Mouse (Mus musculus): Measurements from ENCODE around the gene Atxn10. TPM values are rescaled to one million over a fixed set of nuclear protein-coding genes. Genes with fewer than 3 reads are reported as not detected.

Gene Atxn10
- polyA plus RNA-seq, 1 experiment from 2014 or later = 457 TPM

DNA sequence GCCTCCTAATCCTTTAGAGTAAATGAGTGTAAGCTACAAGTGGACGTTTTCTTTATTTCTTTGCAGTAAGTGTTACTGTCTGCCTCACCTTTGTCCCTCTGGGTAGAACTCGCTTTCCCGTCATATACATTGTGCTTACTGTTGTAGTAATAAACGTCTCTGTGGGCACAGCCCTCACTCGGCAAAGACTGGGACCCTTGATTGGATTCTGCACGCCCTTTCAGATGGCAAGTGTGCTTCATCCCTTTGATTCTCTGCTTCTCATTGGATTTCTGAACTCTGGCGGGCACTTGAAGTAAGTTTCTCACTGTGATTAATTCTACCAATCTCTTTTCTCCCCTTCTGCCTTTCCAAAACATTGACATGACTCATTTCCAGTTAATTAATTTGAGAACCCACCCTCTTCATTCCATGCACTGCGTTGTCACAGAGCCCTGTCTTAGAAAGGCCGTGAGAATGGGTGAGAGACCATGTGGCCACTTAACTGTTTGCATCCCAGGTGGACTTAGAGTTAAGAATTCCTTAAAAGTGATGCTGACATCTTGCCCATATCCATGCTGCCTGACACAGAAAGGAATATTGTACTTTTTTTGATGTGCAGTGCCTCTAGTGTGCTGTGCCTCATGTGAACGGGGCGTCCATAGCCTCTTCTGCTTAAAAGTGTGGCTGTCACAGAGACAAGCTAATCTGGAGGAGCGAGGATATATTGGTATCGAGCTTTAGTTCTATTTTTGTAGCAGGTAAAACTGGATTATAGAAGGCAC, 127.2 kb downstream of the Atxn10 start:
- DNase-seq (ENCODE audit: low spot score) (peak; percentile 36), ATAC-seq (ENCODE audit: low FRiP score) (no peak)
- Histone ChIP-seq H3K4me3 (ENCODE audit: low read depth, low read length) (no peak overlapping the region), H3K4me2 (replicated peaks; ENCODE audit: low read depth, low read length) (peak overlapping the region; percentile 1; the same call in 1 of the 2 replicates), H3K27ac (ENCODE audit: low read depth, low read length) (peak overlapping the region; percentile 87), H3K9ac (ENCODE audit: low read depth, low read length) (no peak overlapping the region), H3K27me3 (ENCODE audit: control insufficient read depth, insufficient read depth, low read length) (no peaks in the 10 kb centered on the region), H3K36me3 (ENCODE audit: control insufficient read depth, insufficient read depth, low read length) (no peaks in the 10 kb centered on the region), H3K4me1 (replicated peaks; ENCODE audit: control insufficient read depth, insufficient read depth, low read length) (peaks cover 26% of the 10 kb centered on the region), H3K9me3 (ENCODE audit: control insufficient read depth, low read length) (no peaks in the 10 kb centered on the region)
- 42% methylated on average over 13 of the region's 13 CpGs for whole genome bisulfite sequencing

DNA sequence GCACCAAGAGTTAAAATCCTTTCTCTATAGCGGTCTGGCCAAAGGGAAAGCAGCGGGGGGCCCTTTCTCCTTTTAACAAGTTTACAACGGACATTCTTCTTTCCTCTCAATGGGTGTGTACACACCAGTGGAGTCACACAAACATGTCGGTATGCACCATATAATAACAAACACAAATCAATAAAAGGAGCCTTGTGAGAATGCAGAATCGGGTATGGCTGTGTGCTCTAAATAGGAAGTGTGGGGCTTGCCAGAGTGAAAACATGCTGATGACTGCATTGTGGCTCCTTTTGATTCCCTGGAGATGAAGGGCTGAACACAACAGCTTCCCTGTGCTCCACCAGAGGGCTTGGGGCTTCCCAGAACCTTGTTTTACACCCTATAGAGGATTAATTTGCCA, 128.1 kb downstream of the Atxn10 start:
- H3K4me3 ChIP-seq (ENCODE audit: low read depth, low read length) = no peak overlapping the region
- peak; percentile 79 for DNase-seq (ENCODE audit: low spot score)
- no peak overlapping the region for H3K9ac ChIP-seq (ENCODE audit: low read depth, low read length)
- no peaks in the 10 kb centered on the region for H3K27me3 ChIP-seq (ENCODE audit: control insufficient read depth, insufficient read depth, low read length)
- no peaks in the 10 kb centered on the region for H3K36me3 ChIP-seq (ENCODE audit: control insufficient read depth, insufficient read depth, low read length)
- peak overlapping the region; percentile 70 for H3K27ac ChIP-seq (ENCODE audit: low read depth, low read length)
- H3K4me1 ChIP-seq (replicated peaks; ENCODE audit: control insufficient read depth, insufficient read depth, low read length) = peaks cover 22% of the 10 kb centered on the region
- WGBS = 7% methylated on average over 5 of the region's 5 CpGs
- H3K4me2 ChIP-seq (replicated peaks; ENCODE audit: low read depth, low read length) = no peak overlapping the region
- ATAC-seq (ENCODE audit: low FRiP score) = peak; percentile 51
- no peaks in the 10 kb centered on the region for H3K9me3 ChIP-seq (ENCODE audit: control insufficient read depth, low read length)

DNA sequence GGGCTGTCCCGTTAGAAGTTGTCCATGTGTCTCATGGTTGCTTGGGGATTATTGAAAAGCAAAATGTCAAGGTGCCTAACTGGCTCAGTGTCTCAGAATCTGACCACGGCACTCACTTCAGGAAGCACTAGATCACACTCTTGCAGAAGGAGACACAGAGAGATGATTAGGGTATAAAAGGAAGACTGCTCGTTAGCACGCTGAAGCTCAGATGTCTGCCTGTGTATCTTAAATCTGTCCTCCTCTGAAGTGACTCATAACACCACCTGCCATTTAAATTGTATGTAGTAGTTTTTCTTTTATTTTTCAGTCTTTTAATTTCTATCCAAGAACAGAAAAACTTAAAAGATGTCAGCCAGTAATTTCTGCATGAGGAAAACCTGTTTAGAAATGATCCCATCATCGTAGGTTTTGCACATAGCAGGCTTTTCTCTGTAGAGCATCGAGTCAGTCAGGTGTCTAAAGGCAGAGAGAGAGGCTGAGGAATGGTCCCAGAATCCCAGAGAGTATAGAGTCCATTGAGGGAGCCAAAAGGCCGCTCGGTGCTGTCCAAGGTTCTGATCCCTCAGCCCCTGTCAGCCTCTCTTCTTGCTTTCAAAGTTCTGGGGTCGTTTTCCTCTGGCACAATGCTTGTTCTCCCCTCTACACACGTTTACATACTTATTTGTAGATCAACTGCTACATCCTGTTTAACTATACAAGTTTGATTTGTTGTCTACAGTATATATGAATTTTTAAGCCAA, 128.9 kb downstream of the Atxn10 start:
- ATAC-seq (ENCODE audit: low FRiP score) (no peak), DNase-seq (ENCODE audit: low spot score) (peak; percentile 54)
- no peak overlapping the region for H3K4me3 ChIP-seq (ENCODE audit: low read depth, low read length)
- H3K27me3 ChIP-seq (ENCODE audit: control insufficient read depth, insufficient read depth, low read length) = no peaks in the 10 kb centered on the region
- no peak overlapping the region for H3K9ac ChIP-seq (ENCODE audit: low read depth, low read length)
- H3K4me2 ChIP-seq (replicated peaks; ENCODE audit: low read depth, low read length) = no peak overlapping the region
- H3K4me1 ChIP-seq (replicated peaks; ENCODE audit: control insufficient read depth, insufficient read depth, low read length) = peaks cover 15% of the 10 kb centered on the region
- 47% methylated on average over 10 of the region's 10 CpGs for WGBS
- no peaks in the 10 kb centered on the region for H3K36me3 ChIP-seq (ENCODE audit: control insufficient read depth, insufficient read depth, low read length)
- no peaks in the 10 kb centered on the region for H3K9me3 ChIP-seq (ENCODE audit: control insufficient read depth, low read length)
- peak overlapping the region; percentile 70 for H3K27ac ChIP-seq (ENCODE audit: low read depth, low read length)

DNA sequence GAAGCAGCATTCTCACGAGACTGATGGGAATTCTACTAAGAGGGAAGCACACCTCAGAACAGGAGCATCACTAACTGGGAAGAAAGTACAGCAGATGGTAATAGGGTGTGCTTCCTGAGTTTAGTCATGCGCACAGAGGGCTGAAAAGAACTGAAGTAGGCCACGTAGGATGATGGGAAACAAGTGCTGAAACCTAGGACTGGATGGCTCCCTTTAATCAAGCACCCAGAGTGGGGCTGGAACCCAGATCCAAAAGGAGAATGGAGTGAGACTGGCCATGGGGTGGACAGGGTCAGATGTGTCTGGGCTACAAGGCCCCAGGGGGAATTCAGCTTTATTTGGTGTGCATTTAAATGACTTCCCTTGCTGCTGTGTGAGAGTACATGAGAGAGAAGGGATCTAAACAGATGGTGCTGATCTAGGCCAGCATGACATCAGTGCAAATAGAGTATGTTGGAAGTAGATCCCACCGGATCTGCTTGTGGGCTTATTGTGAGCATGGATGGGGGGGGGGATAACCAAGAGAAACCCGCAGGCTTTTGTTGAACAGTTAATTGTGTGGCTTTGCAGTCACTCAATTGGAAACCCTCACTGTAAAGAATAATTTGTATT, 130.5 kb downstream of the Atxn10 start:
- H3K27ac ChIP-seq (ENCODE audit: low read depth, low read length) = peak overlapping the region; percentile 70

DNA sequence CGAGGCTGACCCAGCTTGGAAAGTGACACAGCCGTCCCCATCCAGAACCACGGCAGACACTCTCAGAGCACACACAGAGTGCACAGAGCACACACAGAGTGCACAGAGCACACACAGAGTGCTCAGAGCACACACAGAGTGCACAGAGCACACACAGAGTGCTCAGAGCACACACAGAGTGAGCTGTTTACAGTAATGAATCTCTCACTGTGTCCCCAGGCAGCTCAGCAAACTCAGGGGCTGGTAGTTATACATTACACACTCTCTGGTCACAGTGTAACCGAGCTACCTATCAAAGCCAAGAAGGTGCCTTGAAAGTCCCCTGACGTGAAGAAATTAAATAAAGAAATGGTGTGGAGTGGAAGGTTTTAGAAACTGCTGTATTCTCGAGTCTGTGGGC, 133.4 kb downstream of the Atxn10 start:
- H3K9me3 ChIP-seq (ENCODE audit: control insufficient read depth, low read length) = no peaks in the 10 kb centered on the region
- peaks cover 3% of the 10 kb centered on the region for H3K4me1 ChIP-seq (replicated peaks; ENCODE audit: control insufficient read depth, insufficient read depth, low read length)
- H3K4me3 ChIP-seq (ENCODE audit: low read depth, low read length) = no peak overlapping the region
- ATAC-seq (ENCODE audit: low FRiP score) = no peak
- no peak overlapping the region for H3K9ac ChIP-seq (ENCODE audit: low read depth, low read length)
- no peaks in the 10 kb centered on the region for H3K36me3 ChIP-seq (ENCODE audit: control insufficient read depth, insufficient read depth, low read length)
- no peak overlapping the region for H3K27ac ChIP-seq (ENCODE audit: low read depth, low read length)
- no peak for DNase-seq (ENCODE audit: low spot score)
- H3K4me2 ChIP-seq (replicated peaks; ENCODE audit: low read depth, low read length) = no peak overlapping the region
- 84% methylated on average over 6 of the region's 6 CpGs for WGBS
- H3K27me3 ChIP-seq (ENCODE audit: control insufficient read depth, insufficient read depth, low read length) = no peaks in the 10 kb centered on the region

More for the DNA sequence above, 130.5 kb downstream of the Atxn10 start:
- ATAC-seq (ENCODE audit: low FRiP score) (no peak), DNase-seq (ENCODE audit: low spot score) (no peak)
- no peaks in the 10 kb centered on the region for H3K9me3 ChIP-seq (ENCODE audit: control insufficient read depth, low read length)
- peaks cover 8% of the 10 kb centered on the region for H3K4me1 ChIP-seq (replicated peaks; ENCODE audit: control insufficient read depth, insufficient read depth, low read length)
- no peak overlapping the region for H3K4me3 ChIP-seq (ENCODE audit: low read depth, low read length)
- no peak overlapping the region for H3K9ac ChIP-seq (ENCODE audit: low read depth, low read length)
- H3K4me2 ChIP-seq (replicated peaks; ENCODE audit: low read depth, low read length) = no peak overlapping the region
- H3K27me3 ChIP-seq (ENCODE audit: control insufficient read depth, insufficient read depth, low read length) = no peaks in the 10 kb centered on the region
- H3K36me3 ChIP-seq (ENCODE audit: control insufficient read depth, insufficient read depth, low read length) = no peaks in the 10 kb centered on the region
- WGBS = 79% methylated on average over 5 of the region's 5 CpGs

DNA sequence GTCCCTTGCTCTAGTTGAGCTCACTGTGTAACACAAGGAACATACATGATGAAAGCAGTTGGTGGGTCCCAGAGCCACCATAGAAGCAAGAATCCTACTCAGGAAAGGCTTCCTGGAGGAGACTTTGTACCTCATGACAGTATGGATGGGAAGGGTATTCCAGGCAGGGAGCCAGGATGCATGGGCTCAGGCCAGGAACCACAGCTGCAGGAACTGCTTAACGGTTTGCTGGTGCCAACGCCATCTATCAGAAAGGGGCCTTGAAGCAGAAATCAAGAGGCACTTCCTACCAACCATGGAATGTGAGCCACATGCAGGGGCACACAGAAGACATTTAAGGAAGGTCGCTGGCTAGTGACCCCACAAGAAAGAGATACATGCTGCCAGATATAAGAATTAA, 138.7 kb downstream of the Atxn10 start:
- Histone ChIP-seq H3K36me3 (ENCODE audit: control insufficient read depth, insufficient read depth, low read length) (no peaks in the 10 kb centered on the region), H3K27ac (ENCODE audit: low read depth, low read length) (no peak overlapping the region), H3K4me1 (replicated peaks; ENCODE audit: control insufficient read depth, insufficient read depth, low read length) (no peaks in the 10 kb centered on the region; the same call in 1 of the 2 replicates), H3K27me3 (ENCODE audit: control insufficient read depth, insufficient read depth, low read length) (no peaks in the 10 kb centered on the region), H3K9me3 (ENCODE audit: control insufficient read depth, low read length) (no peaks in the 10 kb centered on the region), H3K4me2 (replicated peaks; ENCODE audit: low read depth, low read length) (no peak overlapping the region), H3K4me3 (ENCODE audit: low read depth, low read length) (no peak overlapping the region), H3K9ac (ENCODE audit: low read depth, low read length) (no peak overlapping the region)
- ATAC-seq (ENCODE audit: low FRiP score) = no peak
- no peak for DNase-seq (ENCODE audit: low spot score)
- 82% methylated on average over 3 of the region's 3 CpGs for whole genome bisulfite sequencing

DNA sequence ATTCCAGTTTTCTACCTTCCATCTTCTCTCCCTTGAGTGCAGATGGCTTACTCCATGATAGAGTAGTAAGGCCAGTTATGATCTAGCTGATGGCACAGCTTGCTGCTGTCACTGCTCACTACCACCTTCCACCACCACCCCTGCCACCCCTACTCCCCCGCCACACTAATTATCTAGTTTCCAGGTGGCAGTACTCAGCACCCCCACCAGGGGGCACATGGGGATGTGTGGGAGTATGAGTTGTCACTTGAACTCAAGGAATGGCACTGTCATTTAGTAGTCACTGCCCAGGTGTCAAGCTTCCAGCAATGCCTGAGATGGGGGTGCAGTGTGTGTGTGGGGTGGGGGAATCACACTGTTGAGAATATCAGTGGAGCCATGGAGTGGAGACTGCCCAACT, 141.5 kb downstream of the Atxn10 start:
- peaks cover 4% of the 10 kb centered on the region for H3K4me1 ChIP-seq (replicated peaks; ENCODE audit: control insufficient read depth, insufficient read depth, low read length)
- 36% methylated on average over 1 of the region's 1 CpGs for WGBS
- DNase-seq (ENCODE audit: low spot score) (peak; percentile 82), ATAC-seq (ENCODE audit: low FRiP score) (no peak)
- no peak overlapping the region for H3K4me2 ChIP-seq (replicated peaks; ENCODE audit: low read depth, low read length)
- no peak overlapping the region for H3K27ac ChIP-seq (ENCODE audit: low read depth, low read length)
- no peak overlapping the region for H3K4me3 ChIP-seq (ENCODE audit: low read depth, low read length)
- no peaks in the 10 kb centered on the region for H3K9me3 ChIP-seq (ENCODE audit: control insufficient read depth, low read length)
- H3K9ac ChIP-seq (ENCODE audit: low read depth, low read length) = no peak overlapping the region
- no peaks in the 10 kb centered on the region for H3K36me3 ChIP-seq (ENCODE audit: control insufficient read depth, insufficient read depth, low read length)
- H3K27me3 ChIP-seq (ENCODE audit: control insufficient read depth, insufficient read depth, low read length) = no peaks in the 10 kb centered on the region

DNA sequence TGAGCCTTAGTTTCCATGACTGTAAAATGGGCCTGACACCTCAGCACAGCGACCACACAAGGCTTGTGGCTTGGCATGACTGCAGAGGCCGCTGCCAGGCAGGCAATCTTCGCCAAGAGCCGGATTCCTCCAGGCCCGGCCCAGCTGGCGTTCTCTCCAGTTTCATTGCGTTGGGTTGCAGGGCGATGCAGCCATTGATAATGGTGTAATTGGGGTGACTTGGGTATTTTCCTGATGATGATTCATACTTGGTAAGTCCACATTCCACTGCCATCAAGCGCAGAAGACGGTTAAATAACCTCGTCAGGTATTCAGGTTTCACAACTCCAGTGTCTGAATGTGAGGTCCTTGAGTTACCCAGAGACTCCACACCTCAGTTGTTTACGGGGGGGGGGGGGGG, 143.3 kb downstream of the Atxn10 start:
- Histone ChIP-seq H3K4me1 (replicated peaks; ENCODE audit: control insufficient read depth, insufficient read depth, low read length) (peaks cover 4% of the 10 kb centered on the region), H3K9me3 (ENCODE audit: control insufficient read depth, low read length) (no peaks in the 10 kb centered on the region), H3K36me3 (ENCODE audit: control insufficient read depth, insufficient read depth, low read length) (no peaks in the 10 kb centered on the region), H3K9ac (ENCODE audit: low read depth, low read length) (no peak overlapping the region), H3K27me3 (ENCODE audit: control insufficient read depth, insufficient read depth, low read length) (no peaks in the 10 kb centered on the region), H3K4me2 (replicated peaks; ENCODE audit: low read depth, low read length) (no peak overlapping the region), H3K4me3 (ENCODE audit: low read depth, low read length) (no peak overlapping the region), H3K27ac (ENCODE audit: low read depth, low read length) (no peak overlapping the region)
- ATAC-seq (ENCODE audit: low FRiP score) = no peak
- 91% methylated on average over 11 of the region's 12 CpGs for WGBS
- DNase-seq (ENCODE audit: low spot score) = no peak
